Mouse (Mus musculus) embryonic stem cell, embryonic (primary cell): Measurements from ENCODE around the gene Nova2.

Experiments
- CTCF ChIA-PET, 4 experiments: fragments of 300-600 bp in 2 of 4; fragments of 350-600 bp in 2 of 4; sonication (Branson Sonifier 250); formaldehyde crosslinking; loops; one replicate each; lab custom pipeline; 2022; ENCODE audit warnings: inconsistent platforms in 2 of 4; lab: Charles Lee
- POLR2A ChIA-PET, 4 experiments: fragments of 300-600 bp in 2 of 4; fragments of 350-600 bp in 2 of 4; sonication (Branson Sonifier 250); formaldehyde crosslinking; loops; one replicate each; lab custom pipeline; 2022; ENCODE audit warnings: antibody characterized with exemption in 4 of 4, inconsistent platforms in 1 of 4; lab: Charles Lee

Gene Nova2

GRCm38 (mm10) chr7:18950523-18951315, 25.0 kb downstream of the Nova2 start:
- ChIA-PET POLR2A (interaction anchor here in 2 of 4 experiments (0.6 to 1.9 kb wide), 5 partner anchors 9 to 169 kb away, joined by 3 to 7 read pairs (median 4); partner anchors contain the start of gene Fbxo46 (in 1 of the 2)), CTCF (interaction anchor here in 2 of 4 experiments (0.7 to 0.8 kb wide), 3 partner anchors 59 to 138 kb away, joined by 3 read pairs; no protein-coding TSS in a partner anchor)

GRCm38 (mm10) chr7:18951397-18951796, 25.7 kb downstream of the Nova2 start:
- CTCF ChIA-PET, result interaction anchor here in 1 of 4 experiments (0.7 kb wide), 1 partner anchor 60 kb away, joined by 3 read pairs; no protein-coding TSS in a partner anchor

GRCm38 (mm10) chr7:18957569-18958383, 32.1 kb downstream of the Nova2 start:
- ChIA-PET POLR2A (interaction anchor here in 3 of 4 experiments (0.5 to 2.2 kb wide), 11 partner anchors 9 to 659 kb away, joined by 3 to 10 read pairs (median 3); partner anchors contain the start of gene Nova2 (in 2 of the 3)), CTCF (interaction anchor here in 3 of 4 experiments (0.5 to 1.5 kb wide), 9 partner anchors 13 to 690 kb away, joined by 3 to 4 read pairs (median 3); partner anchors contain the start of gene Nova2 (in 2 of the 3))

More at GRCm38 (mm10) chr7:18951397-18951796, 25.7 kb downstream of the Nova2 start:
- POLR2A ChIA-PET, result interaction anchor here in 1 of 4 experiments (0.6 to 1.9 kb wide), 4 partner anchors 9 to 169 kb away, joined by 3 to 7 read pairs (median 4); partner anchors contain the start of gene Fbxo46

- POLR2A ChIA-PET, result interaction anchor here in 2 of 4 experiments (0.6 to 1.6 kb wide), 6 partner anchors 25 to 134 kb away, joined by 3 to 5 read pairs (median 3); partner anchors contain the start of gene Nova2 (in 1 of the 2)
- CTCF ChIA-PET, result interaction anchor here in 3 of 4 experiments (0.5 to 1.0 kb wide), 6 partner anchors 12 to 67 kb away, joined by 3 to 4 read pairs (median 3); partner anchors contain the start of gene Nova2 (in 1 of the 3)
These were observed 32.7 kb downstream of the Nova2 start for GRCm38 (mm10) chr7:18958384-18958766.

- CTCF ChIA-PET, result interaction anchor here in 1 of 4 experiments (1.9 kb wide), 1 partner anchor 11 kb away, joined by 6 read pairs; no protein-coding TSS in a partner anchor
- POLR2A ChIA-PET, result interaction anchor here in 3 of 4 experiments (0.6 to 1.2 kb wide), 6 partner anchors 8 to 313 kb away, joined by 3 to 4 read pairs (median 3); no protein-coding TSS in a partner anchor
These were observed 33.8 kb downstream of the Nova2 start for GRCm38 (mm10) chr7:18959446-18959845.

- ChIA-PET CTCF (interaction anchor here in 1 of 4 experiments (0.7 kb wide), 1 partner anchor 20 kb away, joined by 5 read pairs; no protein-coding TSS in a partner anchor), POLR2A (interaction anchor here in 1 of 4 experiments (0.6 to 0.7 kb wide), 2 partner anchors 75 to 213 kb away, joined by 3 to 4 read pairs; no protein-coding TSS in a partner anchor)
These were observed 36.6 kb downstream of the Nova2 start for GRCm38 (mm10) chr7:18962171-18962792.

GRCm38 (mm10) chr7:18962795-18963194, 37.1 kb downstream of the Nova2 start:
- POLR2A ChIA-PET, result interaction anchor here in 1 of 4 experiments (0.6 kb wide), 1 partner anchor 76 kb away, joined by 4 read pairs; no protein-coding TSS in a partner anchor
- CTCF ChIA-PET, result no interaction called here

- POLR2A ChIA-PET, result interaction anchor here in 1 of 4 experiments (0.6 kb wide), 2 partner anchors 11 to 112 kb away, joined by 3 to 7 read pairs; no protein-coding TSS in a partner anchor
- CTCF ChIA-PET, result interaction anchor here in 2 of 4 experiments (0.7 to 0.8 kb wide), 2 partner anchors 433 to 560 kb away, joined by 5 to 6 read pairs; no protein-coding TSS in a partner anchor
These were observed 37.7 kb downstream of the Nova2 start for GRCm38 (mm10) chr7:18963294-18963843.

GRCm38 (mm10) chr7:18965312-18965711, 39.6 kb downstream of the Nova2 start:
- ChIA-PET POLR2A (interaction anchor here in 1 of 4 experiments (0.5 kb wide), 1 partner anchor 215 kb away, joined by 3 read pairs; no protein-coding TSS in a partner anchor), CTCF (interaction anchor here in 1 of 4 experiments (1.0 kb wide), 1 partner anchor 58 kb away, joined by 3 read pairs; the partner anchor contains the start of gene Foxa3)

GRCm38 (mm10) chr7:18967603-18968002, 41.9 kb downstream of the Nova2 start:
- POLR2A ChIA-PET, result interaction anchor here in 2 of 4 experiments (0.7 to 1.2 kb wide), 2 partner anchors 26 to 387 kb away, joined by 3 read pairs; no protein-coding TSS in a partner anchor
- CTCF ChIA-PET, result interaction anchor here in 3 of 4 experiments (0.6 to 1.4 kb wide), 6 partner anchors 15 to 439 kb away, joined by 3 to 5 read pairs (median 3); no protein-coding TSS in a partner anchor

- POLR2A ChIA-PET, result interaction anchor here in 2 of 4 experiments (1.0 to 1.2 kb wide), 3 partner anchors 12 to 34 kb away, joined by 3 read pairs; no protein-coding TSS in a partner anchor
These were observed 45.3 kb downstream of the Nova2 start for GRCm38 (mm10) chr7:18970956-18971355.

GRCm38 (mm10) chr7:18978381-18978780, 52.7 kb downstream of the Nova2 start:
- POLR2A ChIA-PET, result no interaction called here
- CTCF ChIA-PET, result interaction anchor here in 2 of 4 experiments (0.6 kb wide), 2 partner anchors 29 to 111 kb away, joined by 3 read pairs; no protein-coding TSS in a partner anchor

More at GRCm38 (mm10) chr7:18970956-18971355, 45.3 kb downstream of the Nova2 start:
- CTCF ChIA-PET, result interaction anchor here (0.6 to 1.5 kb wide), 13 partner anchors 10 to 165 kb away, joined by 3 to 8 read pairs (median 3); no protein-coding TSS in a partner anchor

GRCm38 (mm10) chr7:18986503-18986902, 60.8 kb downstream of the Nova2 start:
- CTCF ChIA-PET, result interaction anchor here in 1 of 4 experiments (0.9 kb wide), 1 partner anchor 94 kb away, joined by 3 read pairs; no protein-coding TSS in a partner anchor

GRCm38 (mm10) chr7:18987100-18987499, 61.4 kb downstream of the Nova2 start, which contains the start of gene Nanos2:
Nanos2 (plus strand) TSS chr7:18987400.
- ChIA-PET POLR2A (interaction anchor here in 2 of 4 experiments (1.0 to 1.4 kb wide), 2 partner anchors 31 to 94 kb away, joined by 3 read pairs; no protein-coding TSS in a partner anchor), CTCF (interaction anchor here in 2 of 4 experiments (0.6 to 0.8 kb wide), 2 partner anchors 16 to 159 kb away, joined by 3 read pairs; no protein-coding TSS in a partner anchor)

More at GRCm38 (mm10) chr7:18986503-18986902, 60.8 kb downstream of the Nova2 start:
- POLR2A ChIA-PET, result interaction anchor here in 1 of 4 experiments (1.3 to 1.4 kb wide), 2 partner anchors 30 to 37 kb away, joined by 3 read pairs; partner anchors contain the start of gene Foxa3

GRCm38 (mm10) chr7:18987747-18988146, 62.1 kb downstream of the Nova2 start:
- ChIA-PET CTCF (interaction anchor here in 2 of 4 experiments (0.6 to 0.8 kb wide), 2 partner anchors 16 to 160 kb away, joined by 3 read pairs; no protein-coding TSS in a partner anchor), POLR2A (interaction anchor here in 1 of 4 experiments (1.0 kb wide), 1 partner anchor 94 kb away, joined by 3 read pairs; no protein-coding TSS in a partner anchor)
